Mouse (Mus musculus): ENCODE data around the gene Coro2b.

DNA sequence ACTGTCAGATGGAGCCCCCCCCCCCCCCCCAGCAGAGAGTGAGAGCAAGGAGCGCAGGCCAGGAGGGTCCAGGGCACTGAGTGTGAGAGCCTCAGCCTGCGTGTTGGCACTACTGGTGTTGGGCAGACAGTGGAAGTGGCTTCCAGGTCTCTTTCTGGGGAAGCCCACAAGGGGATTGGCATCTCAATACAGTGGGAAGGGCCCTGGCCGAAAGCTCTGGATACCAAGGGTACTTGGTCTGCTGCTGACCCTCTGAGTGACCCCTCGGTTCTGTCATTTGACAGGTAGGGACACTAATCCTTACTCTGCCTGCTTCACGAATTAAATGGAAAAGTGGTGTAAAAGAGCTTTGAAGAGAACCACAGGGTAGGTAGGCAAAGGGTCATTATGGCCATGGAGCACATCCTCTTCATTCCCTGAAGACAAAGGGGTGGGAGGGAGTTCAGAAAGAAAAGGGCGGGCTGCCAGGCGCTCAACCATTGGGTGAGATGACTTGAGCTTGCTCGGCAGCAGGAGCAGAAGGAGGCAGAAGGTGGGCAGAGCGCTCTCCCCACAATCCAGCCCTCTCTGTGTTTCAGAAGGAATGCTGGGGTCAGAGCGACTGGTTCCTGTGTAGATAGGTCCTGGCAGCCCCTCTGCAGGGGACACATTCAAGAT, 116.5 kb downstream of the Coro2b start:
- no peak for TF ChIP-seq CTCF (IDR thresholded peaks at IDR 0.05; ENCODE audit: low read depth, low read length)
- TF ChIP-seq EP300 (IDR thresholded peaks at IDR 0.05; ENCODE audit: insufficient read depth, low read depth, low read length): no peak
- TF ChIP-seq POLR2A (IDR thresholded peaks at IDR 0.05; ENCODE audit: insufficient read depth, low read length): no peak

Measured in ES-Bruce4 (cell line).